Mouse (Mus musculus) heart, adult 11 months (tissue): Measurements from ENCODE around the gene Myo1f.
A peak's percentile ranks its signal among the peaks of the same experiment; 100 is the strongest.

Source experiments
- DNase-seq: peaks from one replicate; pipeline ENCODE4 v3.0.0; 2022

The Myo1f gene

GRCm38 (mm10) chr17:33555223-33555855 is at the start of gene Myo1f:
Gene Myo1f, plus strand, starts transcription at chr17:33555707.
- peak; percentile 98 for DNase-seq

- DNase-seq = no peak
Observed at GRCm38 (mm10) chr17:33508386-33508785, 47.1 kb upstream of the Myo1f start.

GRCm38 (mm10) chr17:33510172-33510571 is 45.3 kb upstream of the Myo1f start:
- DNase-seq = no peak

DNA sequence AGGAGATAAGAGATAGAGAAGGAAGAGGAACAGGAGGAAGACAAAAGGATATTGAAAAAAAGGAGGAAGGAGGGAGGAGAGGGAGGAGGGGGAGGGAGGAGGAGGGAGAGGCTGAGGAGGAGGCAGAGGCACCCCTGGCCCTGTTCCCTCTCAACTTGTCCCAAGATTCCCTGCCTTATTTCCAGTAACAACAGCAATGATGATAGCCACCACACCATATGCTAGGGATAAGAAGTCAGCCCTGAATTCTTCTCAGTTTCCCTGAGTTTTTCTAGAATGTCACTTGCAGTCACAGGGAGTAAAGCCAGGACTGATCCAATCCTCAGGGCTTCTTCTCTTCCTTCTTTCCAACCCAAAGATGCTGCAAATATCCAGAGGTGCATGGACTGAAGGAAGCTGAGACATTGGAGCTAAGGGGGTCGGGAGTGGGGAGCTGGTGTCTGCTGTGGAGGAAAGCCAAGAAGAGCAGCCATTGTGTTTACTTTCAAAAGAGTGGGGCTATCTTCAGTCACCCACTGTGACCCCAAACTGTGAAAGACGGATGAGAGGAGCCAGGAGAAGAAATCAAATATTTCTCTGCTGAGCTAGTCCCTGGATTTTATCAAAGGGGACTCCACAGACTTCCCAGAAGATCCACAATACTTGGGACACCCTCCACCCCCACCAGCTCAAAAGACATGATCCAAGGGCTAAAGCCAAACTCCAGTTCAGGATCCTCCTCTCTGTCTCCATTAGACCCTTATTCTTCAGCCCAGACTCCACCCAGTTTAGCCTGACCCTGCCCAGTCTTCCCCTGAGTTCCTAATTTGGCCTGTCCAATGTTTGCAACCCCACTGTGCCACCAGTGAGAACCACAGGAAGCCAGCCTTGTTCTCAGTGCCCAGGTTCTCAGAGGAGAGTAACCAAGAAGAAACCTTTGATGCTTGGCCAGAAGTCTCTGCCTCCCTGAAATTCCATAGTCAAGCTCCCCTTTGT is 42.8 kb upstream of the Myo1f start:
- peak; percentile 92 for DNase-seq

- no peak for DNase-seq
Observed at GRCm38 (mm10) chr17:33513874-33514273, 41.6 kb upstream of the Myo1f start.

- no peak for DNase-seq
Observed at GRCm38 (mm10) chr17:33520366-33520765, 35.1 kb upstream of the Myo1f start.

- no peak for DNase-seq
Observed at GRCm38 (mm10) chr17:33523431-33523917, 32.0 kb upstream of the Myo1f start.

GRCm38 (mm10) chr17:33523918-33524755 is 31.4 kb upstream of the Myo1f start, which contains the start of gene Adamts10:
Gene Adamts10, plus strand, starts transcription at chr17:33524204.
- peak; percentile 99 for DNase-seq

DNA sequence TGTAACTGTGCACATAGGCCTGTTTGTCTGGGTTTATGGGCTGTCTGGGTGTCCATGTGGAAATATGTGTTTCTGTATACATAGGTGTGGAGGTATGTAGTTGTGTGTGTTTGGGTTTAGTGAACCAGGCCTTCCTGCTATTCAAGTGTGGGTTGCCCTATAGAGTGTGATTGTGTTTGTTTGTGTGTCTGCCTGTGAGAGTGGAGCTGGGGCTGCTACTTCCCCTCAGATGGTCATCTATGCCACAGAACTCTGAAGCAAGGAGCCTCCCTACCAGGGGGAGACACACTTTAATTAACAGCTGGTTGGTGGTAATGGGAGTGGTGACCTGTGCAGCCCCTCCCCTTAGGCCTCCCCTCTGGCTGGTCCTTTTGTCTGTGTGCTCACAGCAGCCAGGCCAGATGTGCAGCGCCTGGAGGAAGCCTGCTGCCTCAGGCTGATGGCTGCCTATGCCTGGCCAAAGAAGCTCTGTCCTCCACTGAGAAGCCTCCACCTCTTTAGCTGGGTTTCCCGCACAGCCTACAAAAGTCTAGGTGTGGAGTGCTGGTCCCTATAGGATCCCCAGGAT is 30.6 kb upstream of the Myo1f start:
- DNase-seq = peak; percentile 96

DNA sequence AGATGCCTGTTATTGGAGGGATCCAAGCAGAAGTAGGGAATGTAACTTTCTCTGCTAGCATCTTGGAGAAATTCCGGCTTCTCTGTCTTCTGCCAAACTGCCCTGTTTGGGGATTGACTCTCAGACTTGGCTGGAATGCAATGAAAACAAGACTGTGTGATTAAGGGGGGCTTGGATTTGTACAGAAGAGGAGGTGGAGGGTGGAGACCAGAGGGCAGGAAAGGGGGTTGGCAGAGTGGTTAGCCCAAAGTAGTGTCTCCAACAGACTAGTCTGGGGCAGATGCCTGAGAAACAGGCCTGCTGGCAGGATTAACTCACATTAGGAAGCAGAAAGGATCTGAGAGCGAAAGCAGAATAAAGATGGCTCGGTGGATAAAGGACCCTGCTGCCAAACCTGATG is 29.0 kb upstream of the Myo1f start:
- DNase-seq = peak; percentile 97

GRCm38 (mm10) chr17:33539106-33539675 is 16.3 kb upstream of the Myo1f start:
- DNase-seq = peak; percentile 91

GRCm38 (mm10) chr17:33539878-33540277 is 15.6 kb upstream of the Myo1f start:
- DNase-seq = peak; percentile 79

DNA sequence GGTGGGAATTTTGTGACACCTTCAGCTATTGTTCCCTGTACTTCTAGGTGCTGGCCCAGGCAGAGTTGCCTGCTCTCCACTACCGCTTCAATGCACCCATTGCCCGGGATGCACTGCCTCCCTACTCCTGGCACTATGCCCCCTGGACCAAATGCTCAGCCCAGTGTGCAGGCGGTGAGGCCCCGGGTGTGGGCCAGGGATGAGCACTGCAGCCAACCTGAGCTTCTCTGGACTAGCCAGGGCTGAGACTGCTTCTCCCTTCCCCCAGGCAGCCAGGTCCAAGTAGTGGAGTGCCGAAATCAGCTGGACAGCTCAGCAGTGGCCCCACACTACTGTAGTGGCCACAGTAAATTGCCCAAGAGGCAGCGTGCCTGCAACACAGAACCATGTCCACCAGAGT is 6.3 kb upstream of the Myo1f start:
- DNase-seq = peak; percentile 83

DNA sequence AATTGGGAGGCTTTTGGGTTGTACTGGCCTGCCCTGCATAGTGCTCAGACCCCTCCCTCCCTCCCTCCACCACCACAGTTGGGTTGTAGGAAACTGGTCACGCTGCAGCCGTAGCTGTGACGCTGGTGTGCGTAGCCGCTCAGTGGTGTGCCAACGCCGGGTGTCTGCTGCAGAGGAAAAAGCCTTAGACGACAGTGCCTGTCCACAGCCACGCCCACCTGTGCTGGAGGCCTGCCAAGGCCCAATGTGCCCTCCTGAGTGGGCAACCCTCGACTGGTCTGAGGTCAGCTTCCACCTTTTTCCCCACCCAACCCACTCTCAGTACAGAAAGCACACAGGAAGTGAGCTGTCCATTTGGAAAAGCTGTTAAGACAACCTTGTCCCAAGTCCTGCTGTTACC is 5.1 kb upstream of the Myo1f start:
- no peak for DNase-seq

DNA sequence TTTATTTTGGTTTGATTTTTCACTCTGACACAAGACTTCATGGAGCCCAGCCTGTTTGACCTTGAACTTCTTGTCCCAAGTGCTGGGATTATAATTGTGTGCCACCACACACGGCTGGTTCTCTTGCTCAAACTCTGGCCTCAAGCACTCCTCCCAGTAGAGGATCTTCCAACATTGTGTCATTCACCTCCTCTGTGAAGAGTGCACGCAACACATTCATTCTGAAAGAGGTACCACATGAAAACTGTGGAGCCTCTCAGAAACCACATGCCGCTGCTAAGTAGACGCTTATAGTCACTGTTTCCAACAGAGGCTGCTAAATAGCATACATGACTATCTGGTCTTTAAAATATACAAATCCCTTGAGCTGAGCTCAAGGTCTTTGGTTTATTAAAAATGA is 3.4 kb upstream of the Myo1f start:
- DNase-seq = no peak

DNA sequence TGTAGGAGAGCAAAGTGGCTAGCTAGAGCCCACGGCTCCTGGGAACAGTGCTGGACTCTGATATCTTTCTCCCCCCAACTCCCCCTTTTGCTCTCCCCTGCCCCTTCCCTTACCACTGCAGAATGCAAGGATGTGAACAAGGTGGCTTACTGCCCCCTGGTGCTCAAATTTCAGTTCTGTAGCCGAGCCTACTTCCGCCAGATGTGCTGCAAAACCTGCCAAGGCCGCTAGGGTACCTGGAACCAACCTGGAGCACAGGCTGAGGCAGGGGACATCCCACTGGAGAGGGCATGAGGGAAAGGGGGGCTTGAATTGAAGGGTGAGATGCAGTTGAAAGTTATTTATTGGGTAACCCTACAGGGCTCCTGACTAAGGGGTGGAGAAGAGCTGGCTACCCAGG is 2.5 kb upstream of the Myo1f start:
- no peak for DNase-seq

- DNase-seq = no peak
Observed at GRCm38 (mm10) chr17:33554536-33554935, 971 bp upstream of the Myo1f start.

DNA sequence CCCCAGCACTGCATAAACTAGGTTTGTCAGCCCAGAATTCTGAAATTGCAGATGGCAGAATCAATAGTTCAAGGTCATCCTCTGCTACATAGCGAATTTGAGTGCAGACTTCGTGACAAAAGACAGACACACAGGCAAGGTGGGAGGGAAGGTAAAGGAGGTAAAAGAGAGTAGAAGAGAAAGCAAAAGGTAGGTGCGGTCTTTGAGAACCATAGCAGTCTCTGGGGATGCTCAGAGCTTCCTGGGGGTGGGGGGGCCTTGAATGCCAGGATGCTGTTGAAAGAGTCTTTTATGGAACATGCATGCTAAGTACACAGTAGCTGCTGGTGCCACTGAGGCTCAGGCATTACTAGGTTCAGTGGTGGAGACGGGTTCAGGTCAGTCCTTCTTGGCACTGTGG is 2.4 kb downstream of the Myo1f start:
- DNase-seq = no peak

DNA sequence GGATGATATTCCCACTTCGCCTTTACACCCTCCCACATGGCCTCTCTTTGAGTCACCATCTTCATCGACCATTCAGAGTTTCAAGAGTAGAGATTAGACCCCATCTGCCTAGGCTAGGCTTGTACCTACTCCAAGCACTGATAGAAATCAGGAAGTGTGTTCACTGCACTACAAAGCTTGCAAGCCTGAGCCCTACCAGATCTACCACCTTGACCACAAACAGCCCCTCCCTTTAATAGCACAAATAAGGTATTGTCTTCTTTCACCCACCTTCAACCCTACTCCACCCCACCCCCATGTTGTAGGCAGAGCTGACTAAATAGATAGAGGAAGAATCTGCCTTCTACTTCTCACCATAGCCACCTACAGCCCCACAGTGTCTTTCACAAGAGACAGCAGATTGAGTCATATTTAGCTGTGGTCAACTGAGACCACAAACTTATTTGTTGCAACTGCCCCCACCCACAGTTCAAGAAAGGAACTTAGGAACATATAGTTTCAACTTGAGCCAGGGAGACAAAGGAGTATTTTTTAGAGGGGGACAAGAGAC is 8.1 kb downstream of the Myo1f start:
- DNase-seq = peak; percentile 94

GRCm38 (mm10) chr17:33564599-33564998 is 9.1 kb downstream of the Myo1f start:
- no peak for DNase-seq

DNA sequence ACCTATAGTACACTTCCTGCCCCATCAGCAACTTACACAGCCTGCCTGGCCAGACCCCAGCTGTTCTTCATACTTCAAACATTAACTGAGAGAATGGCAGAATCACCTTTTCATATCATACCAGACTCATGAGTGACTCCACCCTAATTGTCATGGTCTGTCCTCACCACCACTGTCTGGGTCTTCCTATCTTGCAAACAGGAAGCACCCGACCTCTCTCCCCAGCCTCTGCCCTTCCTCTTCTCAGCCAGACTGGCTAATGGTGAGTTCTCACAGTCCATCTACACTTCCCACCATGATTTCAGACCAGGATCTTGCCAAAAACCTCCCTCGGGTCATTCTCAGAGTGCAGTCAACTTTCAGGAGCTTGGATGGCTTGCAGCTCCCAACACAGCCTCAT is 10.7 kb downstream of the Myo1f start:
- DNase-seq = peak; percentile 93

- DNase-seq = no peak
Observed at GRCm38 (mm10) chr17:33584061-33584460, 28.6 kb downstream of the Myo1f start.
